Comparison of ENCODE assay signal across 11 mouse cellular contexts in the genomic region with DNA sequence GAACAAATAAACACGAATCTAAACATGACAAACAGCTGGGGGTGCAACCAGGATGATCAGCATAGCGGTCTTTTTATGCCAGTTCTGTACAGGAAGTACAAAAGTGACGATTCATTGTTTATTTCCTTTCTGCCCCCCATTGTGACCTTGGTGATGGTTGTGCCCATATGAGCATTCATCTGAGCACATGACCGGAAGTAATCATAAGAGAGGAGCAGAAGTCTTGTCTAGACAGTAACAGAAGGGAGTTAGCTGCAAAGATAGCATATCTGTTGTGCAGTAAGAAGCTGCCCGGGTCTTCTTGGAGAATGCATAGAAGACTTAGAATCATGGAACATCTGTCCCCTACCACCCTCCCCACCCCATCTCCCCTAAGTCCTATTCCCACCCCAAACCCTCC.
DNase-seq lines count a peak whose midpoint lies in the region.
"Had no signal": no experiment of that assay in that cellular context is flagged by ENCODE, and none has a peak within 500 bp of the region (broad histone marks: within the 10 kb centered on the region; RNA-seq: fewer than 3 reads in every experiment).

No protein-coding gene starts in this region.

- DNase-seq in retina, postnatal 1 day, result peak; percentile 7
- DNase-seq in retina, embryonic 14.5 days (ENCODE audit: low spot score), result no peak
- DNase-seq in CD8-positive naive resting alpha-beta T cell, adult 2 months (ENCODE audit: low read depth in 2 of 2, low spot score in 2 of 2), result peak; percentile 2 to 38
- DNase-seq in induced T-regulatory cell, adult 2 months (ENCODE audit: low read depth), result peak; percentile 77
- DNase-seq in naive thymus-derived CD4-positive, alpha-beta T cell, adult 2 months (ENCODE audit: low read depth), result peak; percentile 39
- no peak for DNase-seq in kidney, postnatal 4 days
- DNase-seq in kidney, postnatal 36 days, result no peak
- DNase-seq in adipocyte (ENCODE audit: low spot score), result no peak
- DNase-seq: cerebellum, postnatal 14 days; kidney, adult 8-10 months; left cerebral cortex, postnatal 4 days had no signal

Comparison
In these comparisons a context has a peak if more than half of its experiments do, and no peak if none do; other contexts are left out.
1. DNase-seq: peak in retina, postnatal 1 day (single experiment), CD8-positive naive resting alpha-beta T cell, adult 2 months (2 of 2), induced T-regulatory cell, adult 2 months (single experiment) and naive thymus-derived CD4-positive, alpha-beta T cell, adult 2 months (single experiment); none in retina, embryonic 14.5 days (single experiment), kidney, postnatal 4 days (0 of 2), kidney, postnatal 36 days (0 of 2) and adipocyte (single experiment).